Mouse (Mus musculus) limb, embryonic 14.5 days (tissue): ENCODE measurements around the gene Syt11. TPM values are rescaled to one million over a fixed set of nuclear protein-coding genes. Genes with fewer than 3 reads are reported as not detected.

ENCODE experiments used
- ATAC-seq: fragments of 200-750 bp; cut with Nextera tagmentation; 2 replicates; pipeline ENCODE4 v1.8.0; 2017; ENCODE audit warnings: low read depth, moderate number of reproducible peaks, moderate TSS enrichment; ENCODE audit not compliant: low FRiP score
- DNase-seq: peaks from one replicate; pipeline ENCODE4 v3.0.0-alpha.2; 2015; ENCODE audit warnings: low spot score
- H3K27ac ChIP-seq: fragments of 300-500 bp; sonication (generic); replicated peaks from 2 replicates; pipeline ENCODE4 v1.5.1; 2014; ENCODE audit warnings: low read depth, mild to moderate bottlenecking, low read length, moderate library complexity, mixed read lengths
- H3K27me3 ChIP-seq: fragments of 300-500 bp; sonication (generic); 2 replicates; pipeline ENCODE4 v1.6.1; 2014; ENCODE audit warnings: low read length, mixed read lengths; ENCODE audit not compliant: control insufficient read depth, insufficient read depth
- H3K36me3 ChIP-seq: fragments of 300-500 bp; sonication (generic); 2 replicates; pipeline ENCODE4 v1.6.1; 2014; ENCODE audit warnings: mild to moderate bottlenecking, low read length, moderate library complexity, mixed read lengths; ENCODE audit not compliant: control insufficient read depth, insufficient read depth
- H3K4me1 ChIP-seq: fragments of 300-500 bp; sonication (generic); 2 replicates; pipeline ENCODE4 v1.6.1; 2014; ENCODE audit warnings: antibody characterized with exemption, low read length, mixed read lengths; ENCODE audit not compliant: control insufficient read depth, insufficient read depth
- H3K4me2 ChIP-seq: fragments of 300-500 bp; sonication (generic); replicated peaks from 2 replicates; pipeline ENCODE4 v1.6.1; 2014; ENCODE audit warnings: low read depth, mild to moderate bottlenecking, low read length, moderate library complexity; ENCODE audit not compliant: severe bottlenecking
- H3K4me3 ChIP-seq: fragments of 300-500 bp; sonication (generic); replicated peaks from 2 replicates; pipeline ENCODE4 v1.5.1; 2014; ENCODE audit warnings: low read length
- H3K9ac ChIP-seq: fragments of 300-500 bp; sonication (generic); 2 replicates; pipeline ENCODE4 v1.6.1; 2014; ENCODE audit warnings: mild to moderate bottlenecking, low read depth, low read length, moderate library complexity; ENCODE audit not compliant: severe bottlenecking
- H3K9me3 ChIP-seq: fragments of 300-500 bp; sonication (generic); 2 replicates; pipeline ENCODE4 v1.6.1; 2016; ENCODE audit warnings: low read length; ENCODE audit not compliant: control insufficient read depth
- POLR2A ChIP-seq: fragments of 200-500 bp; IDR thresholded peaks from 2 replicates; pipeline ENCODE4 v1.8.0; 2012; ENCODE audit warnings: inconsistent platforms, mild to moderate bottlenecking, moderate library complexity, borderline replicate concordance; ENCODE audit not compliant: insufficient read depth, insufficient read length; ENCODE audit errors: extremely low read depth
- WGBS: fragments of 180-500 bp; shearing (Covaris S2); extraction: QIAGEN DNeasy Blood & Tissue Kit; methylation state at CpG from one replicate; pipeline ENCODE4 v1.1.7; 2014; 5-methylcytosine and 5-hydroxymethylcytosine counted together
- polyA plus RNA-seq, 2 experiments: library from polyadenylated mRNA; depleted of rRNA in 1 of 2; stranded (reverse) in 1 of 2; unstranded in 1 of 2; fragments of >200 nt; fragmentation: Nextera tagmentation in 1 of 2; extraction: Ambion mirVana in 1 of 2; gene quantifications; 2 replicates each; pipeline versions ENCODE4 v1.2.1 to v1.2.3; 2012 to 2014

The Syt11 gene
- polyA plus RNA-seq, 2 experiments, result 13.9 to 15.3 TPM

DNA sequence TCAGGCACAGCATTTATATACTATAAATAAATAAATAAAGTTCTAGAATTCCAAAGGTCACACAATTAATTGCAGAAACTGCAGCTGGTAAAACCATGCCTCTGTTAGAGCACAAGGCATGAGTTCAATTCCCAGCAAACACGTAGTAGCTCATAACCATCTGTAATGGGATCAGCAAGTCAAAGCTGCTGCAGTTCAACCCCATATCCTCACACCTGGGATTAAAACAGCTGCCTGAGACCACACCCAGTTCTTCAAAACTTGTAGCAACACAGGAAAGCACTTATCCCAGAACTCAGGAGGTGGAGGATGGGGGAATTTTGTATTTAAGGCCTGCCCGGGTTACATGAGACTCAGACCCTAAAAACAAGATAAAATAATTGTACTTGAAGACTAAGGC lies 60.2 kb downstream of the Syt11 start:
- 55% methylated on average over 2 of the region's 2 CpGs for WGBS
- Histone ChIP-seq H3K36me3 (peaks cover 57% of the 10 kb centered on the region), H3K27me3 (no peaks in the 10 kb centered on the region), H3K4me2 (no peak overlapping the region), H3K9ac (no peak overlapping the region), H3K9me3 (no peaks in the 10 kb centered on the region), H3K4me1 (no peaks in the 10 kb centered on the region), H3K27ac (no peak overlapping the region), H3K4me3 (no peak overlapping the region)
- no peak for ATAC-seq
- no peak for TF ChIP-seq POLR2A
- DNase-seq, result no peak

DNA sequence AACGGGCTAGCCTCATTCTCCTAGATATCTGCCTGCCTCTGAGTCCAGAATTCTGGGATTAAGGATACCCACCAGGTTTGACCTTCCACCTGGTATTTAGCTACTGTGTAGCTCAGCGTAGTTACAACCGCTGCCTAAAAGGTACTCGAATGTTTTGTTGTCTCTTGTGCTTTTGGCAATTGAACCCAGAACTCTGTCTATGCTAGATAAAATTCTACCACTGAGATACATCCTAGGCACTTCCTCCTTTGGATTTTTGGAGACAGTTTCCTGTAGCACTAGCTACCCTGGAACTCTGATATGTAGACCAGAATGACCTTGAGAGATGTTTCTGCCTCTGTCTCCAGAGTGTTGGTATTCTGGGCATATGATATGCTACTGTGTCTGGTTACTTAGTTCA lies 61.3 kb downstream of the Syt11 start:
- Histone ChIP-seq H3K4me1 (no peaks in the 10 kb centered on the region), H3K4me3 (no peak overlapping the region), H3K27ac (no peak overlapping the region), H3K4me2 (no peak overlapping the region), H3K9me3 (no peaks in the 10 kb centered on the region), H3K36me3 (peaks cover 60% of the 10 kb centered on the region), H3K27me3 (no peaks in the 10 kb centered on the region), H3K9ac (no peak overlapping the region)
- WGBS, result 96% methylated on average over 4 of the region's 4 CpGs
- DNase-seq (no peak), ATAC-seq (no peak)
- no peak for TF ChIP-seq POLR2A

DNA sequence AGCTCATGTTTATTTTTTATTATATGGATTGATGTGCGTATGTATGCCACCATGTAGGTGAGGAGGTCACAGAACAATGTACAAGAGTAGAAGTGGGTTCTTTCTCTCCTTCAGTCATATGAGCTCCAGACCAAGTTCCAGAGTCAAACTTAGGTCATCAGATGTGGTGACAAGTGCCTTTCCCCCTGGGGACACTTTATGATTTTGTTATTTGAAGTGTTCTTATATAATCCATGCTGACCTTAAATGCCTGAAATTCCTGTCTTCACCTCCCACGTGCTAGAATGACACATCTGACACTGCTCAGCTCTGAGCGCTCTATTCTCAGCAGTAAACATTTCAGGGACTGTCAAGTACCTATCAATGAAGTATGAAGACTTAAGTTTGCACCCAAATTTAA lies 73.7 kb downstream of the Syt11 start:
- ATAC-seq, result no peak
- DNase-seq, result no peak
- no peak for TF ChIP-seq POLR2A
- H3K4me2 ChIP-seq, result no peak overlapping the region
- H3K36me3 ChIP-seq, result peaks cover 95% of the 10 kb centered on the region
- H3K9me3 ChIP-seq, result no peaks in the 10 kb centered on the region
- H3K27ac ChIP-seq, result no peak overlapping the region
- no peaks in the 10 kb centered on the region for H3K27me3 ChIP-seq
- WGBS, result 78% methylated on average over 3 of the region's 3 CpGs
- H3K4me3 ChIP-seq, result no peak overlapping the region
- no peaks in the 10 kb centered on the region for H3K4me1 ChIP-seq
- no peak overlapping the region for H3K9ac ChIP-seq

DNA sequence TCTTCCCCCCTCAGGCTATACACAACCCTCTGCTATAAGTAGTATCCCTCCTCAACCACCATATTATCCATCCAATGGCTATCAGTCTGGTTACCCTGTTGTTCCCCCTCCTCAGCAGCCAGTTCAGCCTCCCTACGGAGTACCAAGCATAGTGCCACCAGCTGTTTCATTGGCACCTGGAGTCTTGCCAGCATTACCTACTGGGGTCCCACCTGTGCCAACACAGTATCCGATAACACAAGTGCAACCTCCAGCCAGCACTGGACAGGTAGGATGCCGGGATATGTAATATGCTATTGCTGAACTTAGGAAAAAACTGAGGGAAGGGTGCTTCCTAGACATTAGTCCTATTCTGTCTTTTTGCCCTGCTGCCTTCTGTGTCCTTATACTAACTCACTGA lies 74.7 kb downstream of the Syt11 start:
- Histone ChIP-seq H3K4me3 (no peak overlapping the region), H3K9me3 (no peaks in the 10 kb centered on the region), H3K4me1 (no peaks in the 10 kb centered on the region), H3K9ac (no peak overlapping the region), H3K27me3 (no peaks in the 10 kb centered on the region), H3K27ac (no peak overlapping the region), H3K4me2 (no peak overlapping the region), H3K36me3 (peaks cover 95% of the 10 kb centered on the region)
- DNase-seq (no peak), ATAC-seq (no peak)
- WGBS, result 90% methylated on average over 3 of the region's 3 CpGs
- no peak for TF ChIP-seq POLR2A

DNA sequence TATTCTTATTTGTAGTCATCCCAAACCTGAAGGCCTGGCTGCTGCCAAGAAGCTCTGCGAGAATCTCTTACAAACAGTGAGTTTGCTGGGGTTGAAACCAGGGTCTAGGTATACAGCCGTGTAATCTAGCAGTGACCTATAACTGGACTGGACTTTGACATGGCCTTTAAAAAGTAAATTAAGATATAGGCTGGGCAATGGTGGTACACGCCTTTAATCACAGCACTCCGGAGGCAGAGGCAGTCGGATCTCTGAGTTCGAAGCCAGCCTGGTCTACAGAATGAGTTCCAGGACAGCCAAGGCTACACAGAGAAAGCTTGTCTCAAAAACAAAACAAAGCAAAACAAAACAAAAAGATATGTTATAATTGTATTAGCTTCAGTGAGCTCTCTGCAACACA lies 76.1 kb downstream of the Syt11 start:
- Histone ChIP-seq H3K36me3 (peaks cover 95% of the 10 kb centered on the region), H3K9ac (no peak overlapping the region), H3K4me1 (no peaks in the 10 kb centered on the region), H3K4me2 (no peak overlapping the region), H3K27me3 (no peaks in the 10 kb centered on the region), H3K27ac (no peak overlapping the region), H3K9me3 (no peaks in the 10 kb centered on the region), H3K4me3 (no peak overlapping the region)
- DNase-seq (no peak), ATAC-seq (no peak)
- 94% methylated on average over 6 of the region's 6 CpGs for WGBS
- no peak for TF ChIP-seq POLR2A

DNA sequence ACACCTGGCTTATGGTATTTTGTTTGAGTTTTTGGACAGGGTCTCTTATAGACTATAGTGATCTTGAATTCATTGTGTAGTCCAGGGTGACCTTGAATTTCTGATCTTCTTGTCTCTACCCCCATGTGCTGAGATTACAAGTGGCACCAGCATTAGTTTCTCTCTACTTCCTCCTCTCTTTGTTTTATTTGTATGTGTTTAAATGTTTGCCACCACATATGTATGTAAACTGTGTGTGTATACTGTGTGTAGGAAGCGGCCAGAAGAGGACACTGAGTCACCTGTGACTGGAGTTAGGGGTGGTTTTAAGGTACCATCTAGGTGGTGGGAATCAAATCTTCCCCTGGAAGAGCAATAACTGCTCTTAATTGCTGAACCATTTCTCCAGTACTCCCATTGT lies 76.9 kb downstream of the Syt11 start:
- Histone ChIP-seq H3K4me3 (no peak overlapping the region), H3K4me2 (no peak overlapping the region), H3K27ac (no peak overlapping the region), H3K9ac (no peak overlapping the region), H3K36me3 (peaks cover 94% of the 10 kb centered on the region), H3K27me3 (no peaks in the 10 kb centered on the region), H3K9me3 (no peaks in the 10 kb centered on the region), H3K4me1 (no peaks in the 10 kb centered on the region)
- DNase-seq (no peak), ATAC-seq (no peak)
- whole genome bisulfite sequencing, result 80% methylated on average over 1 of the region's 1 CpGs
- no peak for TF ChIP-seq POLR2A
